Mouse (Mus musculus) hindbrain, postnatal 0 days (tissue): ENCODE data around the gene Cyp2c23. TPM values are rescaled to one million over a fixed set of nuclear protein-coding genes. Genes with fewer than 3 reads are reported as not detected.

Experiments
- ATAC-seq: fragments of 200-750 bp; cut with Nextera tagmentation; 2 replicates; pipeline ENCODE4 v1.8.0; 2017; ENCODE audit warnings: mild to moderate bottlenecking, moderate TSS enrichment, moderate library complexity
- DNase-seq: peaks from one replicate; pipeline ENCODE4 v3.0.0-alpha.2; 2015; ENCODE audit warnings: low spot score
- H3K27ac ChIP-seq: fragments of 300-500 bp; sonication (generic); 2 replicates; pipeline ENCODE4 v1.5.1; 2014; ENCODE audit warnings: mild to moderate bottlenecking
- H3K27me3 ChIP-seq: fragments of 300-500 bp; sonication (generic); 2 replicates; pipeline ENCODE4 v1.6.1; 2014; ENCODE audit warnings: low read length, mixed read lengths; ENCODE audit not compliant: insufficient read depth
- H3K36me3 ChIP-seq: fragments of 300-500 bp; sonication (generic); 2 replicates; pipeline ENCODE4 v1.6.1; 2014; ENCODE audit warnings: low read length, mixed read lengths; ENCODE audit not compliant: insufficient read depth
- H3K4me1 ChIP-seq: fragments of 300-500 bp; sonication (generic); 2 replicates; pipeline ENCODE4 v1.6.1; 2014; ENCODE audit warnings: antibody characterized with exemption, low read length, mixed read lengths; ENCODE audit not compliant: insufficient read depth
- H3K4me2 ChIP-seq: fragments of 300-500 bp; sonication (generic); 2 replicates; pipeline ENCODE4 v1.6.1; 2014; ENCODE audit warnings: low read depth, mild to moderate bottlenecking, low read length, moderate library complexity, mixed read lengths
- H3K4me3 ChIP-seq: fragments of 300-500 bp; sonication (generic); 2 replicates; pipeline ENCODE4 v1.5.1; 2014; ENCODE audit warnings: low read length
- H3K9ac ChIP-seq: fragments of 300-500 bp; sonication (generic); replicated peaks from 2 replicates; pipeline ENCODE4 v1.6.1; 2014; ENCODE audit warnings: mild to moderate bottlenecking, low read length, moderate library complexity, mixed read lengths
- H3K9me3 ChIP-seq: fragments of 300-500 bp; sonication (generic); 2 replicates; pipeline ENCODE4 v1.6.1; 2016; ENCODE audit warnings: low read length, mixed read lengths
- CTCF ChIP-seq: IDR thresholded peaks from 2 replicates; pipeline ENCODE4 v1.5.1; 2016; ENCODE audit warnings: antibody characterized with exemption, control low read depth, low read depth
- WGBS: fragments of 180-500 bp; shearing (Covaris S2); extraction: QIAGEN DNeasy Blood & Tissue Kit; methylation state at CpG from one replicate; pipeline ENCODE4 v1.1.7; 2014; 5-methylcytosine and 5-hydroxymethylcytosine counted together
- polyA plus RNA-seq: library from polyadenylated mRNA; unstranded; fragments of >200 nt; fragmentation: Nextera tagmentation; extraction: Ambion mirVana; gene quantifications from 2 replicates; pipeline ENCODE4 v1.2.1, GENCODE M21; 2015
- total RNA-seq: library from RNA; depleted of rRNA; stranded (reverse); fragments of >200 nt; gene quantifications from 2 replicates; pipeline ENCODE4 v1.2.3, GENCODE M21; 2014

Cyp2c23 gene
- total and polyA plus RNA-seq, 2 experiments from 2014 or later: not detected

DNA sequence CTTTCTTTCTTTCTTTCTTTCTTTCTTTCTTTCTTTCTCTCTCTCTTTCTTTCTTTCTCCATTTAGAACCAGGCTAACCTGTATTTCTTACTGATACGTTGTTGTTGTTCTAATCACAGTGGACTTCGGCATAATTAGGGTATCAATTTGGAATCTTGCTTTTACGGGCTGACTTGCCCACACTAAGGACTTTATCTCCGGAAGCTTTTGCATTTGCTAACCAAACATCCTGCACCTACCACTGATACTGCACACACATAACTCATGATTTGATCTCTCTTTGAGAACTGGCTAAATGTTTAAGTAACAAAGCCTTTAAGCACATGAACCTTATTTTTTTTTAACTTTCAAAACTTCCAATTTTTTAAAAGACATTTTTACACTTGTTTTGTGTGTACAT lies 21.4 kb upstream of the Cyp2c23 start:
- Histone ChIP-seq H3K9me3 (no peaks in the 10 kb centered on the region), H3K4me3 (no peak overlapping the region), H3K27me3 (no peaks in the 10 kb centered on the region), H3K9ac (no peak overlapping the region), H3K4me2 (no peak overlapping the region), H3K4me1 (no peaks in the 10 kb centered on the region), H3K36me3 (peaks cover 5% of the 10 kb centered on the region; the same call in 1 of the 2 replicates), H3K27ac (no peak overlapping the region)
- TF ChIP-seq CTCF: no peak
- ATAC-seq (no peak), DNase-seq (no peak)
- WGBS: 87% methylated on average over 4 of the region's 4 CpGs

DNA sequence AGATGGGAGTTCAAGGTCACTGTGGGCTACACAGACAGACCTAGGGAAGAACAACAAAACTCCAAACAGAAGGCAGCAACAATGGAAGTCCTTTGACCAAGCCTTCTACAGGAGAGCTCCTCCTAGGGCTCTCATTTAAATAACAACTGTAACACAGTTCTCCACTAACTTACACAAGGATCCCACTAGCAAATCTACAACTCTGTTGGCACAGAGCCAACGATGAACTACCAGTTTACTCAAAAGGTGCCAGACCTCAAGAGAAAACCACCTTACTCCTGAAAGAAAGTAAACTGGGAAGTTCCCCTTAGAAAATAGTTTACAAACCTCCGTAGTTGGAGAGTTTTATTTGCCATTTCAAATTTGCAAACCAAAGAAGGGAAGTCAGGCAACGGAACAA lies 20.3 kb upstream of the Cyp2c23 start:
- WGBS: 57% methylated on average over 3 of the region's 3 CpGs
- Histone ChIP-seq H3K36me3 (peaks cover 14% of the 10 kb centered on the region; the same call in 1 of the 2 replicates), H3K9me3 (no peaks in the 10 kb centered on the region), H3K4me2 (no peak overlapping the region), H3K9ac (no peak overlapping the region), H3K27ac (no peak overlapping the region), H3K27me3 (no peaks in the 10 kb centered on the region), H3K4me3 (no peak overlapping the region), H3K4me1 (no peaks in the 10 kb centered on the region)
- no peak for ATAC-seq
- TF ChIP-seq CTCF: no peak
- no peak for DNase-seq

DNA sequence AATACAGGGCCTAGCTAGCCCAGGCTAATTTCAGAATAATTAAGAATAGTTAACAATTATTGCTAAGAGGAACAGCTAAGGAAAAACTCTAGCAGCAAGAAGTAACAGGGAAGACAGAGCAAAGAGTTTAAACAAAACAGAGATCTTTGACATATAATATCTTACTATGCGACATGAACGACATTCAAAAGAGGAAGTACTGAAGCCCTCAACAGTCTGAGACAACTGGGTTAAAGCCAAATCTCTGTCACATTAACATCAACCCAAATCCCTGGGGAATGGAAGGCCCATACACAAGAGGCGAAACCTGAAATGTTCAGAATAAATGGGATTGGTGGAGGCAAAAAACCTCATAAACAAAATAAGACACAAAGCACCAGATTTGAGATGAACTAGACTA lies 16.8 kb upstream of the Cyp2c23 start:
- H3K27ac ChIP-seq: no peak overlapping the region
- H3K4me1 ChIP-seq: no peaks in the 10 kb centered on the region
- no peaks in the 10 kb centered on the region for H3K9me3 ChIP-seq
- H3K9ac ChIP-seq: no peak overlapping the region
- WGBS: 73% methylated on average over 3 of the region's 3 CpGs
- TF ChIP-seq CTCF: no peak
- H3K36me3 ChIP-seq: peaks cover 9% of the 10 kb centered on the region; the same call in 1 of the 2 replicates
- H3K4me3 ChIP-seq: no peak overlapping the region
- no peaks in the 10 kb centered on the region for H3K27me3 ChIP-seq
- DNase-seq: no peak
- H3K4me2 ChIP-seq: no peak overlapping the region
- no peak for ATAC-seq

DNA sequence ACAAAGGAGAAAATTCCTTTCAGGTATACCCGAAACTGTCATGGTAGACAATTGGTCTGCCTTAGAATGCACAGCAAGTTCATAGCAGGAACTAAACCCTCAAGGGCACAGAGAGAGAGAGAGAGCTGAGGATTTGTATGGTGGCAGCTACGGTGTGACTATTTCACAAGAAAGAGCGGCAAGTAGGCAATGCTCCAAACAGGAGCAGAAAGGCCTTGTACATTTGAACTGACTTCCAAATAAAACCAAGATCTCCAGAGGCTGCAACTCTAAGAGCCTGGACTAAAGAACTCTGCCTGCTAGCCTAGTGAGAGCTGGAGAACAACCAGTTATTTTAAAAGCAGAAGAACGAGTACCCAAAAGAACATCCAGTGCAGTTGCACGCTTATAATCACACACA lies 13.1 kb upstream of the Cyp2c23 start:
- DNase-seq (no peak), ATAC-seq (no peak)
- Histone ChIP-seq H3K4me3 (no peak overlapping the region), H3K4me2 (no peak overlapping the region), H3K4me1 (no peaks in the 10 kb centered on the region), H3K27ac (no peak overlapping the region), H3K9me3 (no peaks in the 10 kb centered on the region), H3K9ac (no peak overlapping the region), H3K27me3 (no peaks in the 10 kb centered on the region), H3K36me3 (peaks cover 28% of the 10 kb centered on the region; the same call in 1 of the 2 replicates)
- WGBS: 61% methylated on average over 5 of the region's 5 CpGs
- TF ChIP-seq CTCF: no peak

DNA sequence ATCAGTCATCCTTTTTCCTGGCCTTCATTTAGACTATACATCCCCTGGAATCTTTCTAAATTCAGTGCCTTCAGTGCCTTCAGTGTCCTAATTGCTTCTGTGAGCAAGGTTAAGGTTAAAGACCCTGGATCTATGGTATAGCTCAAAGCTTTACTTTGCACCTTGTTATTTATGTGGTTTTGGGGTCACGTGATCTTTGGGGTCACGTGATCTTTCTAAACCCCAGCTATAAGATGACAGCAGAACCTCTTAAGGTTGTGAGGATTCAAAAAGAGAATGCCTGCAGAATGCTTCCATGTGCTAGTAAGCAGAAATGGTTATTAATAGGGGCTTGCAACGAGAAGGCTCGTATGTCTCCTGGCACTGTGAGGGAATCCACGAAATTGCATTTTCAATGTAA lies 4.4 kb upstream of the Cyp2c23 start:
- Histone ChIP-seq H3K4me1 (no peaks in the 10 kb centered on the region), H3K9me3 (no peaks in the 10 kb centered on the region), H3K9ac (no peak overlapping the region), H3K27me3 (no peaks in the 10 kb centered on the region), H3K4me3 (no peak overlapping the region), H3K4me2 (no peak overlapping the region), H3K36me3 (peaks cover 19% of the 10 kb centered on the region), H3K27ac (no peak overlapping the region)
- ATAC-seq: no peak
- no peak for DNase-seq
- TF ChIP-seq CTCF: no peak
- WGBS: 85% methylated on average over 5 of the region's 5 CpGs

DNA sequence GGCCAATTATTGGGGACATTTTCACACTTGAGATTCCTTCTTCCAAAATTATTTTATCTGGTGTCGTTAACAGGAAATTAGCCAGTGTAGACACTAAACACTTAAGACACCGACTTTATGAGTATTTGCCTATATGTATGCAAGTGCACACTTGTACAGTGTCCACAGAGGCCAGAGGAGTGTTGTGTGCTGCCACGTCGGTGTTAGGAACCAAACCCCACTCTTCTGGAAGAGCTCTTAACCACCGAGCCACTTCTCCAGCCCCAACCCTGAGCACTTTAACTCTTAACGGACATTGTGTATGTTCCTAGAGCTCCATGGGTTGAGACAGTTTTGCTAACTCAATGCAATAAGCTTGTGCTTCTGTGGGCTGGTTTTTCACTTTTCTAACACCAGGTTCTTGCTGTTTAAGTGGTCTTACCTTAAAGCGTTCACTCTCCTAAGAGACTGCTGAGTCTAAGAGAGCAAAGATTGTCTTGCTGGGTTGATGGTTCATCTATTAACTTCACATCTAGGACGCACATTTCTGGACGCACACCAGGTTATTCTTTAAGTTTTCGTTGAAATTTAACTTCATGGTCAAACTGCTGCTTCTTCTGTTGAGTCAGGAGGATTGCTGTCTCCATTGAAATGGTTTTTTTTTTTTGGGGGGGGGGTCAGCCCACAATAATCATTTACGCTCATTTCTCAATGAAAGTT lies 3.2 kb upstream of the Cyp2c23 start:
- no peak overlapping the region for H3K9ac ChIP-seq
- H3K9me3 ChIP-seq: no peaks in the 10 kb centered on the region
- no peak for ATAC-seq
- H3K4me3 ChIP-seq: no peak overlapping the region
- TF ChIP-seq CTCF: no peak
- no peaks in the 10 kb centered on the region for H3K27me3 ChIP-seq
- peaks cover 17% of the 10 kb centered on the region for H3K36me3 ChIP-seq
- no peak overlapping the region for H3K4me2 ChIP-seq
- no peaks in the 10 kb centered on the region for H3K4me1 ChIP-seq
- no peak overlapping the region for H3K27ac ChIP-seq
- WGBS: 90% methylated on average over 11 of the region's 11 CpGs
- no peak for DNase-seq

DNA sequence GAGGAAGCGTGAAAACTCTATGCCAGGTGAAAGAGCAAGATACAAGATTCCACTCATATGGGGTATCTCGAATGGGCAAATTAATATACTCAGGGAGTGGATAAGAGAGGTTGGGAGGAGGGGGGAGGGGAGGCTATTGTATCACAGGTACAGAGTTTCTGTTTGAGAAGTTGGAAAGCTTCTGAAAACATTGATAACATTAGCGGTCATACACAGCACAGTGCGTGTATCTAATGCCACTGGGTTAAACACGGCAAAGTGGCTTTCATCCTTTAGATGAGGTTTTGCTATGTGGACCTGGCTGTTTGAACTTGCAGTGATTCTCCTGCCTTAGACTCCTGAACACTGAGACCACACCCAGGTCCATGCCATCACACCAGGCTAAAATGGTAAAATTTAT lies 1.0 kb upstream of the Cyp2c23 start:
- 91% methylated on average over 5 of the region's 5 CpGs for WGBS
- no peaks in the 10 kb centered on the region; the same call in 1 of the 2 replicates for H3K36me3 ChIP-seq
- no peaks in the 10 kb centered on the region for H3K4me1 ChIP-seq
- TF ChIP-seq CTCF: no peak
- ATAC-seq (no peak), DNase-seq (no peak)
- H3K27me3 ChIP-seq: no peaks in the 10 kb centered on the region
- no peak overlapping the region for H3K4me3 ChIP-seq
- H3K4me2 ChIP-seq: no peak overlapping the region
- no peak overlapping the region for H3K27ac ChIP-seq
- no peak overlapping the region for H3K9ac ChIP-seq
- no peaks in the 10 kb centered on the region for H3K9me3 ChIP-seq
